Mouse (Mus musculus) liver, adult 2 months (tissue): ENCODE data around the gene Vps11.

Experiments used
- CTCF ChIP-seq: fragments of 200-500 bp; IDR thresholded peaks from 2 replicates; pipeline ENCODE4 v1.5.1; 2011; ENCODE audit warnings: low read depth, low read length, control low read depth
- POLR2A ChIP-seq: fragments of 200-500 bp; IDR thresholded peaks from 2 replicates; pipeline ENCODE4 v1.6.1; 2011; ENCODE audit warnings: low read length, control low read depth; ENCODE audit not compliant: insufficient read depth; ENCODE audit errors: extremely low read depth

DNA sequence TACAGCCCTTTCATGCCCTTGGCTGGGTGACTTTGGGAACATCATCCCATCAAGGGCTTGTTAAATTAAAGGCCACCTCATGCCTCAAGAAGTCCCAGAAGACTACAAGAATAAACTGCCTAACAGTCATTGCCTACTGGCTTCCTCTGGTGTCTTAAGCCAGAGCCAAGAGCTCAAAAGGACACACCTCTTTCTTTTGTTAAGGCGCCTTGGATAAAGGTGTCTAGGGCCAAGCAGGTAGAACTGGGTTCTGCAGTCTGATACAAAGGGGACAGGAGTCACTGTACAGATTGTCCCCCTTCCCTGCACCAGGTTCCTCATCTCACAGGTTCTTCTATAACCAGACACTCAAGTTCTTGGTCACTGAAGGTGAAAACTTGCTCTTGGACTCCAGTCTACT is 18.9 kb downstream of the Vps11 start:
- TF ChIP-seq CTCF (no peak), POLR2A (no peak)
